Mouse (Mus musculus) neutrophil, adult 83 days (primary cell): Measurements from ENCODE around the gene Fam189a1. TPM values are rescaled to one million over a fixed set of nuclear protein-coding genes. Genes with fewer than 3 reads are reported as not detected.

Source experiments
- total RNA-seq, 2 experiments: library from RNA; stranded (reverse); gene quantifications; one replicate each; pipeline ENCODE4 v1.2.4; 2023

Fam189a1 gene
- total RNA-seq, result not detected

GRCm38 (mm10) chr7:65156514-65156911 lies at the start of gene Fam189a1:
TSS of gene Fam189a1 (minus strand) at chr7:65156570.

GRCm38 (mm10) chr7:64872743-64873241 lies 283.6 kb downstream of the Fam189a1 start, which contains the start of gene Nsmce3:
TSS of gene Nsmce3 (minus strand) at chr7:64872997.

